Mouse (Mus musculus) thymus, adult 2 months (tissue): ENCODE measurements around the gene Apoe. TPM values are rescaled to one million over a fixed set of nuclear protein-coding genes. Genes with fewer than 3 reads are reported as not detected.
A peak's percentile ranks its signal among the peaks of the same experiment; 100 is the strongest.

ENCODE experiments used
- DNase-seq: peaks from one replicate; pipeline ENCODE4 v3.0.0; 2021
- H3K27ac ChIP-seq: fragments of 200-500 bp; 2 replicates; pipeline ENCODE4 v1.5.1; 2012; ENCODE audit warnings: low read length, control low read depth; ENCODE audit not compliant: control insufficient read depth, insufficient read depth
- H3K27me3 ChIP-seq: fragments of 200-500 bp; 2 replicates; pipeline ENCODE4 v1.6.1; 2012; ENCODE audit warnings: mild to moderate bottlenecking, low read length, moderate library complexity, mixed read lengths; ENCODE audit not compliant: control insufficient read depth, insufficient read depth
- H3K36me3 ChIP-seq: fragments of 200-500 bp; 2 replicates; pipeline ENCODE4 v1.6.1; 2012; ENCODE audit warnings: mild to moderate bottlenecking, low read length, moderate library complexity; ENCODE audit not compliant: control insufficient read depth, insufficient read depth
- H3K4me1 ChIP-seq: fragments of 200-500 bp; replicated peaks from 2 replicates; pipeline ENCODE4 v1.6.1; 2012; ENCODE audit warnings: low read length; ENCODE audit not compliant: control insufficient read depth, insufficient read depth
- H3K4me3 ChIP-seq: fragments of 200-500 bp; 2 replicates; pipeline ENCODE4 v1.5.1; 2012; ENCODE audit warnings: mild to moderate bottlenecking, low read length, control low read depth, moderate library complexity; ENCODE audit not compliant: control insufficient read depth, insufficient read depth
- CTCF ChIP-seq: fragments of 200-500 bp; IDR thresholded peaks from 2 replicates; pipeline ENCODE4 v1.5.1; 2012; ENCODE audit warnings: mild to moderate bottlenecking, control low read depth, low read length, moderate library complexity, borderline replicate concordance; ENCODE audit not compliant: control insufficient read depth, poor library complexity, insufficient read depth; ENCODE audit errors: extremely low read depth
- POLR2A ChIP-seq: fragments of 200-500 bp; IDR thresholded peaks from 2 replicates; pipeline ENCODE4 v1.6.1; 2012; ENCODE audit warnings: mild to moderate bottlenecking, low read length, control low read depth, moderate library complexity; ENCODE audit not compliant: control insufficient read depth, poor library complexity, insufficient read depth; ENCODE audit errors: extremely low read depth
- WGBS: fragments of 180-500 bp; shearing (Covaris S2); methylation state at CpG from one replicate; pipeline ENCODE4 v1.1.7; 2018; 5-methylcytosine and 5-hydroxymethylcytosine counted together
- polyA plus RNA-seq: library from polyadenylated mRNA; depleted of rRNA; stranded (reverse); fragments of >200 nt; gene quantifications from 2 replicates; pipeline ENCODE4 v1.2.3, GENCODE M21; 2012

Apoe gene
- polyA plus RNA-seq, 1 experiment: 2,086 TPM

DNA sequence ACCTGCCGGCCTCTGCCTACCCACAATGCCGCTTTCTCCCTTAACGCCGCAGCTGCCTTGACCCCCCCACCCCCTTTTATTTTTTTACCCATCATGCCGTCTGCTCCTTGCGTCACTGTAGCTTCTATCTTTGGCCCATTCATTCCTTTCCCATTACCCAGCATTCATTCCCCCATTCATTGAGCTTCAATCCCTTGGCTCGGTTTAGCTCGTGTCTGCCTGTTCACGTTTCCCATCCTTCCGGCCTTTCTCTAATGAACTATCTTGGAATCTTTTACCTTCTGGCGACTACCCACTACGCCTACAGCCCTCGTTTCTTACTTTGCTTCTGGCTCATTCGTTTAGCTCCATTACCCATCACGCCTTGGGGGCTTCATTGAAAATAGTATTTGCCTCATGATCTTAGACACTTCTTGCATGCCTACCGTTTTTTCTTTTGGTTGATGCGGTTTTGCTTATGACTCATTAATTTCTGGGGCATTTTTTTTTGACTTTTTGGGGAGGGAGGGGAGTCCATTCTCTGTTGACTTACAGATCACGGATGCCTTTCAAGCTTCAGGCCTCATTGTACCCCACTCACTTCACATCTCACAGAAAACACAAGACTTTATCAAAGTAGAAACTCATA is 17.2 kb upstream of the Apoe start:
- Histone ChIP-seq H3K36me3 (peaks cover 4% of the 10 kb centered on the region; the same call in 1 of the 2 replicates), H3K4me3 (peak overlapping the region; percentile 56), H3K4me1 (peaks cover 4% of the 10 kb centered on the region), H3K27ac (peak overlapping the region; percentile 43; the same call in 1 of the 2 replicates), H3K27me3 (no peaks in the 10 kb centered on the region)
- 2% methylated on average over 18 of the region's 18 CpGs for WGBS
- TF ChIP-seq POLR2A: no peak
- TF ChIP-seq CTCF: no peak
- DNase-seq: no peak

DNA sequence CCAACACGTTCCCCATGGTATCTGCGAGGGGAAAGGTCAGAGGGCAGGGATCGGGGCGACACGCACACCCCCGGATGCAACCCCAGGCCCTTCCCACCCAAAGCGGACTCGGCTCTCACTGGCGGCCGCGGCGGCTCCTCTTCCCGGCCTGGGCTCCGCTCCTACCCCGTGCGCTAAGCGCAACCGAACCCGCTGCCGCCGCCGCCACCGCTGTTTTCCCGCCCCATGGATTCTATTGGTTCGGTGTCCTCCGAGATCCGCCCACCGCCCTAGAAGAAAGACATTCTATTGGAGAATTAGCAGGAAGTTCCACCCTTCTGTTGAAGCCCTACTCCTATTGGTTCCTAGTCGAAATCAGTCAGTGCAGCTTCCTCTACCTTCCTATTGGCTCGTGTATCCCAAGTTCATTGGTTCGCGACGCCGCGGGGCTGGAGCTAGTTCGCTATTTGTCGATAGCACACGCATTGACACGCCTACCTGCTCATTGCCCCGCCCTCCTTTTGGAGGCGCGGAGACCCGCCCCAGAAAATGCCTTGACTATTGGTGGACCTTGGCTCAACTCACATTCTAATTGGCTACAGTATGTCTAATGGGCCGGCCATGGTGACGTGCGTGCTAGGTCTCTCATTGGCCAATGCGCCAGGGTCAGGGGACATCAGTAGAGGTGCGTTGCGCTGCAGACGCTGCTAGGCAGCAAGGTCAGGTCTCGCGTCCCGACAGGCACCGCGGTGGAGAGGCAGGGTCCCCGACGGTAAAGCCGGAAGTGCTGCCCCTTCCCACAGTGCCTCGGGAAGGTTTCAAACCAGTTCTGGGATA is 16.5 kb upstream of the Apoe start, which contains the start of gene Tomm40:
TSS of gene Tomm40 (minus strand) at position 200 of the 816 bp plus-strand sequence.
- Histone ChIP-seq H3K27ac (peak within 1 kb of the TSS; percentile 43; the same call in 1 of the 2 replicates), H3K4me3 (peak within 1 kb of the TSS; percentile 78), H3K36me3 (peaks cover 4% of the 10 kb centered on the region), H3K4me1 (peaks cover 4% of the 10 kb centered on the region), H3K27me3 (no peaks in the 10 kb centered on the region)
- TF ChIP-seq CTCF (peak; percentile 45; the same call in 1 of the 2 replicates), POLR2A (0 out of 2 replicates have a peak, but pooled peaks have one; percentile 13)
- WGBS: under 1% methylated on average over 57 of the region's 59 CpGs
- DNase-seq: peak; percentile 98

- Histone ChIP-seq H3K27ac (no peak overlapping the region), H3K27me3 (no peaks in the 10 kb centered on the region), H3K4me1 (peaks cover 4% of the 10 kb centered on the region), H3K36me3 (peaks cover 4% of the 10 kb centered on the region), H3K4me3 (peak overlapping the region; percentile 78)
- no peak for DNase-seq
- WGBS: under 1% methylated on average over 39 of the region's 39 CpGs
- TF ChIP-seq POLR2A: no peak
- no peak for TF ChIP-seq CTCF
These were observed 15.8 kb upstream of the Apoe start for GRCm38 (mm10) chr7:19714836-19715235.

DNA sequence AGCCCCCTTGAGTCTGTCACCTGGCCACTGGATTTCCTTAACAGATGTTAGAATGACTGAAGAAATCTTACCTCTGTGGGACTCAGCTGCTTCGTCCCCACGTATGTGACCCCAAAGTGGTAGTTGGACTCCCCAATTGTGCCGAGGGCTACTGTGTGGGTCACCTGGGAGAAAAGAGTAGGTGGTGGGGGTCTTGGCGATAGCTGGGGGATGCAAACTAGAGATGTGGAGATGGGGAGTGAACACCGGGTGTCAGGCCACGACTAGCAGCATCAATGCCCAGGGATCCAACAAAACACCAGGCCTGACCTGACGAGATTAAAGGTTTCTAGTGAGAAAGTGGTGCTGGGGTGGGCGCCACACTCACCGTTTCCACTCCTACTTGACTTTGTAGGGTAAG is 14.6 kb upstream of the Apoe start:
- H3K36me3 ChIP-seq: peaks cover 10% of the 10 kb centered on the region
- WGBS: 91% methylated on average over 9 of the region's 9 CpGs
- H3K4me1 ChIP-seq: peaks cover 4% of the 10 kb centered on the region
- H3K27me3 ChIP-seq: no peaks in the 10 kb centered on the region
- DNase-seq: no peak
- no peak overlapping the region for H3K4me3 ChIP-seq
- TF ChIP-seq POLR2A (no peak), CTCF (no peak)
- no peak overlapping the region for H3K27ac ChIP-seq

- TF ChIP-seq CTCF (no peak), POLR2A (no peak)
- H3K4me3 ChIP-seq: no peak overlapping the region
- H3K4me1 ChIP-seq: peaks cover 4% of the 10 kb centered on the region
- WGBS: 55% methylated on average over 4 of the region's 4 CpGs
- DNase-seq: peak; percentile 26
- no peak overlapping the region for H3K27ac ChIP-seq
- H3K36me3 ChIP-seq: peaks cover 11% of the 10 kb centered on the region
- H3K27me3 ChIP-seq: no peaks in the 10 kb centered on the region
These were observed 14.2 kb upstream of the Apoe start for GRCm38 (mm10) chr7:19713196-19713595.

DNA sequence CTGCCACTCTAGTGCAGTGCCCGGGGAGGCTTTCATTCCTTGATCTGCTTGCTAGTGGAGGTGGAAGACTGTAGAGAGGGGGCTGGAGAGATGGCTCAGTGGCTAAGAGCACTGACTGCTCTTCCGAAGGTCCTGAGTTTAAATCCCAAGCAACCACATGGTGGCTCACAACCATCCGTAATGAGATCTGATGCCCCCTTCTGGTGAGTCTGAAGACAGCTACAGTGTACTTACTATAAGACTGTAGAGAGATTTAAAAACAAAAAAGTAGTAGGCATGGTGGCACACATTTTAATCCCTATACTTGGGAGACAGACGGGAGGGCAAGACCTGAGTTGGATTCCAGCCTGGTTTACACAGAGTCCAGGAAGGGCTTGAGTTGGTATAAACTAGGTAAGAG is 13.4 kb upstream of the Apoe start:
- H3K4me1 ChIP-seq: peaks cover 4% of the 10 kb centered on the region

More for the DNA sequence above, 13.4 kb upstream of the Apoe start:
- 79% methylated on average over 4 of the region's 4 CpGs for WGBS
- H3K36me3 ChIP-seq: peaks cover 11% of the 10 kb centered on the region
- DNase-seq: no peak
- no peak overlapping the region for H3K27ac ChIP-seq
- TF ChIP-seq CTCF (no peak), POLR2A (no peak)
- no peaks in the 10 kb centered on the region for H3K27me3 ChIP-seq
- no peak overlapping the region for H3K4me3 ChIP-seq
